Mouse (Mus musculus) CD4-positive, CD25-positive, alpha-beta regulatory T cell, adult 2 months (primary cell): ENCODE results near the gene Ostf1.
A peak's percentile ranks its signal among the peaks of the same experiment; 100 is the strongest.

Experiments
- DNase-seq: peaks from one replicate; pipeline ENCODE4 v3.0.0-alpha.2; 2012; ENCODE audit warnings: low read depth, low spot score

Ostf1 gene

GRCm38 (mm10) chr19:18568828-18569430 lies 62.7 kb downstream of the Ostf1 start:
- DNase-seq = no peak

GRCm38 (mm10) chr19:18567936-18568827 lies 63.4 kb downstream of the Ostf1 start:
- DNase-seq = no peak

- no peak for DNase-seq
These were observed 64.1 kb downstream of the Ostf1 start for GRCm38 (mm10) chr19:18567501-18567900.

GRCm38 (mm10) chr19:18557708-18558107 lies 73.9 kb downstream of the Ostf1 start:
- no peak for DNase-seq

GRCm38 (mm10) chr19:18555645-18556044 lies 76.0 kb downstream of the Ostf1 start:
- DNase-seq = no peak

- peak; percentile 38 for DNase-seq
These were observed 83.0 kb downstream of the Ostf1 start for GRCm38 (mm10) chr19:18548668-18549067.
